Mouse (Mus musculus) c-Kit-positive CD71-positive TER-119-positive erythroid progenitor cells, embryonic 14.5 days (primary cell): ENCODE results near the gene Slc38a6.

Experiments used
- DNase-seq: peaks from one replicate; pipeline ENCODE4 v3.0.0-alpha.2; 2013; ENCODE audit warnings: low spot score

Slc38a6 gene

DNA sequence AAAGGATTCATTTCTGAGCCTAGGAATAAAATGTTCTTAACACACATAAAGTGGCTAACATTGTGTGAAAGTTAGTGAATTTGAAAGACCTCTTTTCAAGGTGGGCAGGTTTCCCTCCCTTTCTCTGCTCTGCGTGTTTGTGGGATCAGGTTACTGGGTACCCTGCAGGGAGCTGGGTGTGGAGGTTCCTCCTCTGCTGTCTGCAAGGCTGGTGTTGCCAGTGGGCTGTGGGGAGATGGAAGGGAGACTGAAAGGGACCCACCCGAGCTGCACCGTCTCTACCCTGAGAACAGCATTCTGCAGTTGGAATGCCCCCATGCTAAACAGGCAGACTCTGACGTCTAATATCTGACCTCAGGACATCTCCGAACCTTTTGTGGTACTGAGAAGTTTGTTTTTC is 70.7 kb downstream of the Slc38a6 start:
- no peak for DNase-seq

DNA sequence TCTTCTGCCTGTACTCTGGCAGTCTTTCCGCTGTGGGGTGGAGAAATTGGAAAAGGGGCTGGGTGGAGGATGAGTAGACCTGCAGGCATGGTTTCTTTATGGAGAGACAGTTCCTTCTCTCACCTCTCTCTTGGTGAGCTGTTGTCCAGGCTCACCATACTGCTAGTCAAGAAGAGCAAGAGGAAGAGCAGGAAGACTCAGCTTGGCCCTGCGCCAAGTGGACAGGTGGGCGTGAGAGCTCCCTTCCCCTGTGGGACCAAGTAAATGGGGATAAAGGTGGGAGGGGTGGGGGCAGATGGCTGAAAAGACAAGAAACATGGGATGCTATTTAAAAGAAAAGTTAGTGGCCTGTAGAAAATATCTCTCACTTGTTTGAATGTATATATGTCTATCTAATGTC is 71.2 kb downstream of the Slc38a6 start:
- no peak for DNase-seq

DNA sequence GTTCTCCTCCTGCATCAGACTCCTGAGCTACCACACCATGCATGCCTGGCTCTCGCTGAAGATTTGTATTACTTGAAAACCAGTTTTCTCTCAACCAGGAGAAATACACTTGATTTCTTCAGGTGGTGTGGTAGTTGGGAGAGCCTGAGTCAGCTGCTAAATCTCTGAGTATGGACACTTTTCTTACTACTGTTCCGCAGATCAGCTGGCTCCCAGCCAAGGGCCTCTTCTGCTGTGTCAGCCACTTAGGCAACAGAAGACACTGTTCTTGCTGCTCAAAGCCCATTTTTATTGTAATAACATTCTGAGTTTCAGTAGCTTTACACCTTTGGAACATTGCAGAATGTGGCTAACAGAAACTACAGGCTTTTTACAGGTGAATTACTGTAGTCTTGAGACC is 72.1 kb downstream of the Slc38a6 start:
- DNase-seq = no peak

DNA sequence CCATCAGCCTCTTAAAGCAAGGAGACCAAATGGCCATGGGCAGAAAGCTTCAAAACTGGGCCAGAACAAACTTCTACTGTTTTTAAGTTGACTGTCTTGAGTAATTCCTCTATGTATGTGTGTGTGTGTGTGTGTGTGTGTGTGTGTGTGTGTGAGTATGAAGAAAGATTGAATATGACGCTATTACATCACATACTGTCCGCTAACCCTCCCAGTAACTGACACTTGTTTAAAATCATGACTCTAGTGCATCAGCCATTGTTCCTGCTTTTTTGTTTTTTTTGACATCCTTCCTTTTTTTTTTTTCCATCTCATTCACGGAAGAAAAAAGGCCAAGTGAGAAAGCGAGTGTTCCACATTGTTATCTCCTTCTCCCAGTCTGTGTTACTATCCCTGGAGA is 72.9 kb downstream of the Slc38a6 start:
- no peak for DNase-seq

DNA sequence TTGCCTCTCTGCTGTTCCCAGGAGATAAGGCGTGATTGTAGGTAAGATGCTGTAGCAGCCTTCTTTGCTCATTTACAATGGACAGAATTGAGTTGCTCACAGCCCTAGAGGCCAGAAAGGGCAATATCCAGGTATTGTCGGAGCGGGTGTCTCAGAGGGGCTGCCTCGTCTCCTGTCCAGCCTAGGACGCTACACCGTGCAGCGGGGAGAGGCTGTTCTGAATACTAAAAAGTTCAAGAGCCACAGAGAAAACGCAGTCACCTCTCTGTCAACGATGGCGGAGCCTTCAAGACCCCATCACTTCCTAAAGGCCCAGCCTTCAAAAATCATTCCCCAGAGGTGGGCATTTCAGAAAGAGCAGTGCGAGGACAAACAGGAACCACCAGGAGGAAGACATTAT is 74.6 kb downstream of the Slc38a6 start:
- no peak for DNase-seq

DNA sequence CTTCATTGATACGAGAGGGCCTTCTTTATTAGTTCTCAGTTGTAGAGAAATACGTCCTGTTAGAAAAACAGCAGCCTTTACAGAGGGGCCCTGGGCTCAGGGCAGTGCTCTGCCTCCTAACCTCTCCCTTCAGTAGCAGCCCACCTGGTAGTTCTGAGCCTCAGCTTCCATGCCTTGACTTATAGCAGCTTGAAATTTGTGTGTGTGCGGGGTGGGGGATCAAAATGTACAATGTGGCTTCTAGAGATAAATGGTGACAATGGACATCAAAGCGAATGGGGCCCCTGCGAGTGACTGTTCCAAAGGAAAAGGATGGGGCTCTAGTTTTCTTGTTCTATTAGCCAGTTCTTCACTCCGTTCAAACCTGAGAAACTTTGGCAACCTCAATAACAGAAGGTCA is 76.8 kb downstream of the Slc38a6 start:
- no peak for DNase-seq

DNA sequence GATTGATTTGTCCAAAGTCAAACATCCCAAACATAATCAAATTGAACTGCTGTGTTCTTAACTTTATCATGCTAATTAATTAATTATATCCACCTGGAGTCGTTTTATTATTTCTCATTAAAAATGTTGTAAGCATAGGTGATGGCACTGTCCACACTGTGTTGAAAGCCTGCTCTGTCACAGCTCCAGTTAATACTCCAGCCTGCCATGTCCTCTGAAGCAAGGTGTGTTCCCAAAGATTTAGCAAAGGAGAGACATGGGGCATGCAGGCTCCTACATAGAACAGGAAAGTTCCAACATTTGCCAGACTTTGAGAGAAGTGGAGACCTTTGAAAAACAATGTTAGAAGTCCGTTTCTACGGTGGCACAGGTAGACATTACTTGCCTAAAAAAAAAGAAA is 77.4 kb downstream of the Slc38a6 start:
- DNase-seq = no peak

DNA sequence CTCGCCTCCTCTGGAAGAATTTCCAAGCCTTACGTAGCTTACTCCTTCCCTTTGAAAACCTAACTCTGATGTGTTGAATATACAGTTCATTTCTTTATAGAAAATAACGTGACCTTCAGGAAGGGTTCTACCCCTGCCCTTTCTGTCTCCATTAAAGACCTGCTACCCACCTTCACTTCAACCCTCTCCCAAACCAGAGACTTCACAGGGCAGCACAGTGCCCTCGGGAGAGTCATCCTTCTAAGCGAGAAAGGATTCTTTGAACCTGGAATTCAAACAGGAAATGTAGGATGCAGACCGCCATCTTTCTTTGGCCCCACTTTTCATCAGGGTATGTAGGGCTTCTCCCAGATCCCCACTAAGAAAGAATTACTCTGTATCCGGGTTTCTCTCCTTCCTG is 80.0 kb downstream of the Slc38a6 start:
- no peak for DNase-seq

DNA sequence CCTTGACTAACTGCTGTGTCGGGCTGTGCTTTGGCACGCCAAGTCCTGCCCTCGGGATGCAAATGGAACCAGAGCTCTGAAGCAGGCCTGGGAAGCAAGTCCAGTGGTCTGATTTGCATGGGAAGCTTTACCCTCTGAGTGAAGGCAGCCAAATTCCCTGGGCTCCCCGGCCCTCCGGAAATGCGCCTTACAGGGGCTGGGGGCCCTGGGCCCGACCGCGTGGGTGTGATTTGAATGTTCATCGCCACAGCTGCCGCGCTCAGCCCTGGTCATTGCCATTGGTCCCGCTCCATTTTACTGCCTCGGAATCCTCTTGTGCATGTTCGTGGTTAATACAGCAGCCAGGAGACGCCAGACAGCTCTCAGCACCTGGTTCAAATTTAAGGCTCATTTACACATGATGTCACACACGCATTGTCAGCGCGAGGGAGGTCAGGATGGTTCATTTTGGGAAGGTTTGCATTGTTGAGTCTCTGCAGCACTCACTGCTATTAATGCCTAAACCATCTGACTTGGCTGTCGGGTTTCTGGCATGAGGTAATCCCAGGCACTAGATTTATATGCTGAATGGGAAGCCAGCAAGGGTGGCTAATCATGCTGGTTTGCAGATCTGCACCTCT is 81.0 kb downstream of the Slc38a6 start:
- DNase-seq = no peak

DNA sequence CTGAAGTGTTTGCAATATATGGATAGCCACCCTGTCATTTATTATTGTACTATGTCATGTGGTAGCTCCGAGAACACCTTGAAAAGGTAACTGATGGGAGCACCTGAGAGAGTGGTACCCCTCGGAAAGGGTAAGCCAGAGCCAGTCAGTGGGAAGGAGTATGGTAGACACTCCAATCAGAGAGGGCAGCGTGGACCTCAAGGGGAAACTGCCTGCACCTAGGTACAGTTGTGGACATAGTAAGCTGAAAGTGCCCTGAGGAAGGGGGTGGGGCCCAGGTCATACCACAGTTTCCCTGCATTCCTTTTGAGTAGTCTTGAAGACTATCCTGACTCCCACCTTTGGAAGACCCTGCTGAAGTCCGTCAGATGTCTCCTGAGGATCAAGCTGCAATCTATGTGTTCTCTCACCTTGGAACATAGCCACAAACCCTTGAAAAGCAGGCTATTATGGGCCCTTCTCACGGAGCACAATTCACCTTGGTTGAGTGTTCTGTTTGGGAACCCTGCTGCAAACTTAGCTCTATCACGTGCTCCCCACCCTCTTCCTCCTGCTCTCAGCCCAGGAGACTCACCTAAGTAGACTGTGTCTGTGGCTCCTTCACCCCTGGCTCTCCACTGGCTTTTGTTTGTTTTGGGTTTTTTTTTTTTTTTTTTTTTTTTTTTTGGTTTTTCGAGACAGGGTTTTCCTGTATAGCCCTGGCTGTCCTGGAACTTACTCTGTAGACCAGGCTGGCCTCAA is 82.5 kb downstream of the Slc38a6 start:
- no peak for DNase-seq

DNA sequence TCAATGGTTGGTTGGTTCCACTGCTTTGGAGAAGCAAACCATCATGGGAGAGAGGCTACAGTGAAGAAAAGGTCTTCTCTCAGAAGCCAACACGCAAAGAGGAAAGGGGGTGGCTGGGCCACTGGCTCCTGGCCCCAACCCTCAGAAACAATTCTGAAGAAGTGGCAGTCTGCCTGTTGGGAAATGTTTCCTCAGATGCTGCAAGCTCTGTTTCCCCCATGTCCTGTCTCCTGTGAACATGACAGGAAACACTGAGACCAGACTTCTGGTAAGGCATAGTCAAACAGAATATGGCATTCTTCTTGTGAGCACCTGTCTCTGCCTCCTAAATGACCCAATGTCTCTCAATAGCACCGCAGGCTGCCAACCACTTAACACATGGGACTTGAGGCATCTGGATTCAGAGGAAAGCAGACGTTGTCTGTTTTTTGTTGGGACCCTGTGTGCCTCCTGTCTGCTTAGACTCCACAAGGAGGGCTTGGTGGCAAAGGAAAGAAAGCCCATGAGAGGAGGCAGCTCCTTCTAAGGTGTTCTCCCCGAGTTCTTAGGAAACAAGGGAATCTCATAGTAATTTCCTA is 83.9 kb downstream of the Slc38a6 start:
- DNase-seq = no peak

DNA sequence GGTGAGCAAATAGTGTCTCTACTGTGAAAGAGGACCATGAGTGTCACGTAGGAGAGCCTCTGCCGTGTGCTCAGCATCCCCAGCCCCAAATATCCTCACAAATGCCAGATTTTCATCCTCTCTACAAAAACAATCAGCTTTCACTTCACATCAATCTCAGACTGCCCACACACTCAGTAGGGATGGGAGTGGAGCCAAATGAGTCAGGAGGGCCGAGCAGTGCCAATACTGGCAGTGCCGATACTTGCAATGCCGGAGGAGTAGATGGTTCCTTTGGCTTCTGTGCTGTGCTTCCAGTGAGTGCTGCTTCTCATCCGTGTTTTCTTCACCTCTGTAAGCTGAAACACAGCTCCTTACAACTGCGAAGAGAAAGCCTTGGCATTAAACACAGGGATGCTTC is 84.6 kb downstream of the Slc38a6 start:
- no peak for DNase-seq

DNA sequence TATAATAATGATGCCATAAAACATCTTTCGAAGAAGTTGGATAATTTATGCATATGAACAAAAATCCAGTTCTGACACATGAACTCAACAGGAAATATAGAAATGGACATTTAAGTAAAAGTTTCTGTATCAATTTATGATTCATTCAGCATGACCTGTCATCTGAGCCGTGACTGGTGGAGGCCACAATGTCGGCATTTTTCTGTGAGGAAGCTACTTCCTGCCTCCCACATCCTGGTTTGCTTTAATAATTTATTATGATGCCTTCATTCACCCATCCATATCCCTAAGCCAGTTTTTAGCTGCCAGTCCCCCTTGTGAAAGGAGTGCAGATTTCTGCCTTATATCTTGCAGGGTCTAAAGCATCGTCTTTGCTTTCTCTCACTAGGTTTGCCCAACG is 91.4 kb downstream of the Slc38a6 start:
- no peak for DNase-seq

DNA sequence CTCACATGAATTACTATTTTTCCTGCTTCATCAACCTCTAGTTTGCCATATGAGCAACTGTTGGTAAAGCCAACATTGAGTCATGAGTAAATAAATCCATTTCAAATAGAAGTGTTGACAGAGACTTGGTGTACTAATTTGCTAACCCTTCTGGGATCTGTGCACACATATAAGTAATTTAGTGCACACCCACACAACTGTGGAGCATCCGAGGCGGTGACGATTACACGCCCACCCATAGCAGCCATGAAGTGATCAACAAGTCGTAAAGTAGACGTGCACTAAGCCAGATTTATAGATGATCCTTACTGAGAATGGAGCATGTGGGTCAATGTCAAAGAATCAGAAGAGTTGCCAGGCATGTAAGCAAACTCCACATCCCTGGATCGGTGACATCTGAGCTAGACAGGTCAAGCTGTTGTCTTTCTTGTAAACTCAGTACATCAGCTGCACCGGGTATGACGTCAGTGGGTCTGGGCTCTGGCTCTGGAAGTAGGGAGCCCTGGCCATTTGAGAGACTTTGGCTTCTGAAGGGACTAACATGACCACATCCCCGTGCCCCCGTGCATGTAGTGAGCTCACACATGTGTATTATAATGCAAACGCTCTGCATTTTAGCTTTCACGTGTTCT is 92.3 kb downstream of the Slc38a6 start:
- DNase-seq = no peak

DNA sequence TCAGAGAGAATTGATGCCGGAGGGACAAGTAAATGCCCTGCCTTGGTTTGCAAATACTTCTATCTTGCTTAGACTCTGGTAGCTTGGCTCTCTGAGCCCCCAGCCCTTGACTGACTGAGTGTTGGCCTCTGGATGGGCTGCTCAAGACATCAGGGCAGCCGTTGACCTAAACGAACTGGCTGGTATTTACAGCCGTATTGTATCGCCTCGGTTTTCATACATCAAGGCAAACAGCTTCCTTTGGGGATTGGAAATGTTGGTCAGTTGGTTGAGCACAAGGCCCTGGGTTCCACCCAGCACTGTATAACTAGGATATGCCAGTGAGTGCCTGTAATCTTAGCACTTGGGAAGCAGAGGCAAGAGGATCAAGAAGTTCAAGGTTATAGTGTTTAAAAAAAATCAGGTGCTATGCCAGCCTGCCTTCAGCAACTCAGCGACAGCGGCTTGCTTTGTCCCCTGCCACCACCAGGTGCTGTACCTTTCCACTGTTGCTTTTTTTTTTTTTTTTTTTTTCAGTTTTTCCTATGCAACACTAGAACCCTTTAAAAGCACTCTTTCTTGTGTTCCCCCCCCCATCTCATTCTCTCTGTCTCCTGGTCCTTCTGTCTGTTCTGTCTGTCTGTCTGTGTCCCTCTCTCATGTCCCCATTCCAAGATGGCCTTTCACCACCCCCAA is 94.2 kb downstream of the Slc38a6 start:
- no peak for DNase-seq

DNA sequence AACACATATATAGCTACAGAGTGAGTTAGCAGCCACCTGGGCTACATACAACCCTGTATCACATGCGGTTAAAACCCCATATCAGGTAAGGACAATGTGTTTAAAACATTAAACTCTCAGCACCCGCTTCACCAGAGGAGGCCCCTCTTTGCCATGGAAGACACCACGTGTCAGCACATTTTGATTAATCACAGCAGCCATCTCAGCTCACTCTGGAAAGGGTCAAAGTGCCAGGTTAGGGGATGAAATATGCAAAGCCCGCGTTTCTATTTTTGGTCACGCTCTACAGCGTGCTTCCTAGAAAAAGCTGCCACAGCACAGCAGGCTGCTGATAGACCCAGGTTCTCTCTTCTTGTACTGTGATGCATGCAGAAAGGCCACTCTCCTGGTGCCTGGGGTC is 94.9 kb downstream of the Slc38a6 start:
- DNase-seq = no peak

DNA sequence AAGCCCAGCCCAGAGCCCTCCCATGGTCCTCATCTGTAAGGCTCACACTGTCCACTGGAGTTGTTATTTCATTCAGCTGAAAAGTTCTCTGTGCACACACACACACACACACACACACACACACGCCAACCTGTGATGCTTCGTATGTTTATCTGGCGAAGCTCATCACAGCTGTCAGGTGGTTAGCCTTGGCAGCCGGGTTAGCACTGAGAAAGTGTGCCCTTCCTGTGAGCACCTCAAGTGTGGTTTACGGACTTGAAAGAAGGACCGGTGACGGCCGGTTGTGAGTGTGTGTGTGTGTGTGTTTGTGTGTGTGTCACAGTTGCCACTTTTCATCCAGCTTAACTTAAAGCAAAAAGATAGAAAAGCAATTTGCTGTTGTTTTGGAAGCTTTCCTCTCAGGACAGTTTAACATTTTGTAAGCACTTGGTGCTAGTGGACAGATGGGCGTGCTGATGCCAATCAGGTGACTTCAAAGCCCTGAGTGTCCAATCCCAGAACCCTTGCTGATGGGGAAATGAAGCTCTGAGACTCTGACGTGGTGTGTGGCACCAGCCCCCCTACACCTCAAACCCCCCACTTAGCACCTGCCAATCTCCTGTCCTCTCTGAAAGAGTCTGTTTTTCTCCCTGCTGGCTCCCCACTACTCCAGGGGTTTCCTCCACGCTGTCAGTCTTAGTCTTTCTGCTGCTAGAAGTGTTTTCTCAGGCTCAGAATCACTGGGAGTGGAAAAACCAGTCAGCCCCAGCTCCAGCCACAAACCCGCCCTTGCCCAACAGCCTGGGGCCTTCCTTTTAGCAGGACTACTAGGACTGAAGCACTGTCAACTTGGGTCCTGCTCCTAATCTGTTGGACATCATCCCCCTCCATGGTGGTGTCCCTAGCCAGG is 96.0 kb downstream of the Slc38a6 start:
- DNase-seq = no peak

DNA sequence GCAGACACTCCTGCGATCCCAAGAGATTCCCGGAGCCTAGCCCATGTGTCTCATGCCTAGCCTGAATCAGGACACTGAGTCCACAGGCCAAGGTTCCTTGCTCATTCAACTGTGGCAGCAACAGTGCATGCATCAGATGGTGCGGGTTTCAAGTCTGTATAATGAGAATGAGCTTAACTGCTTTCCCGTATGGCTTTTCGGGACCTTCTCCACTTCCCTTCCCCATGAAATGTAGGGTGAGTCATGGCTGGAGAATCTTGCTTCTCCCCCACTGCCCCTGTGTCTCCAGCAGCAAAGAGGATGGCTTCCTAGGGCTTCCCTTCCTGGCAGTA is 96.6 kb downstream of the Slc38a6 start:
- DNase-seq = no peak

DNA sequence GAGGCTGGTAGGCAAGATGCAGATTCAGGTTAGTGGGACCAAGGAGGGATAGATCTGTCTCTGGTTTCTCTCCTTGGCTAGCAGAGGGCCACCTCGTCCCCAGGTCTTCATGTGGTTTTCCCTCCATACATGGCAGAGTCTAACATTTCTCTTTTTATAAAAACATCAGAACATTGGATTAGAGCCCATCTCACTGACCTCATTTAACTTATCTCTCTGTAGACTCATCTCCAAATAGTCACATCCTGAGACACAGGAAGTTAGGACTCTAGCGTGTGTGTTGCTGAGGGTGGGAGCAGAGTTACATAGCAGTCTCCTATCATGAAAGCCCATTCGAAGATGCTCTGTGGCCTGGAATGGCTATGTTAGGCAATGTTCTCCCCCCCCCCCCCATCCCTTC is 97.3 kb downstream of the Slc38a6 start:
- DNase-seq = no peak

DNA sequence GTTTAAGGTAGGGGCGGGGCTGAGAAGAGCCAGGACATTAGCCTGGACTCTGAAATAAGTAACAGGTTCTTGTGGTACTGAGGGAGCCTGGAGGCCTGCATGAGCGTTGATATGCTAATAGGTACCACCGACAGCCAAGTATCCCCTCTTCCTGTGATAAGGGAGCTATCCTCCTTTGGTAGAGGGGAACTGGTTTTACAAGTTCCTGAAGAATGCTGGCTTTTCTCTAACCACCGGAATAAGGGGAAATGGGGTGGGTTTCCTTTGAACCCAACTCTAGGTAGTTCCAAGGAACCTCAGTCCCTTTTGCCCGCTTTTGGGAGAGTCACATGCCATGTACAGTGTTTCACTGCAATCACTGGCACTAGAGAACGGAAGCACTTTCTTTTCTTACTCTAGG is 98.2 kb downstream of the Slc38a6 start:
- DNase-seq = no peak

DNA sequence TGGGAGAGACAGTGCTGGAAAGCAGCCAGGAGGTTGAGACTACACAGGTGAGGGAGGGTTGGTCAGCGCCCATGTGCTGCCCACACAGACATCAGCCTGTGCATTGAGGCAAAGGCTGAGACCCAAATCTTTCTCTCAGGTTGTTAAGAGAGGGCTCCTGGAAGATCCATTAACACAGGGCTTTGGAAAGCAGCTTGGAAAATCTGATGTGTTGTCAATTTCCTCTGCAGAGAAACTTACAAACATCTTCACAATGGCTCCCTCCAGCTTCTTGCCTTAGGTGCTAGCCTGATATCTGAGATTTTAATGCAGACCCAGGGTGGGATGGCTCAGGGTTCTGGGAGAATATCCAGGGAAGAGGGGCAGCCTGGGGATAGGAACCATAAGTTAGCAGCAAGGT is 105.9 kb downstream of the Slc38a6 start:
- DNase-seq = no peak

DNA sequence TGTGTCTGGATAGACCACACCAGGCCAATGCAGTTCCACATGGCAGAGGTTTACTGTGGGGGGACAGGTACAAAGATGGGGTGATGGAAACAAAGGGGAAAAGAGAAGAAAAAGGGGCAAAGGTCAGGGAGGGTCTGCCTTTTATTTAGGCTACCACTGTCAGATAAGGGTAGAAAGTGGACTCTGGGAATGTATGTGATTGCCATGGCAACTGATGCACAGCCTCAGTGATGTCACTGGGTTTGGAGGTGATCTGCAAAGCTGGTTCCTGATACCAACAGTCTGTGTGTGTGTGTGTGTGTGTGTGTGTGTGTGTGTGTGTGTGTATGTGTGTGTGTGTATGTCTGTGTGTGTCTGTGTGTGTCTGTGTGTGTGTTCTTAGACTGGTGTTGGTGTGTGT is 106.4 kb downstream of the Slc38a6 start:
- DNase-seq = no peak
